Mouse (Mus musculus): ENCODE data around the gene Dab2ip. TPM values are rescaled to one million over a fixed set of nuclear protein-coding genes. Genes with fewer than 3 reads are reported as not detected.

Dab2ip gene
- polyA plus RNA-seq, 1 experiment from 2014 or later: 61.2 TPM

DNA sequence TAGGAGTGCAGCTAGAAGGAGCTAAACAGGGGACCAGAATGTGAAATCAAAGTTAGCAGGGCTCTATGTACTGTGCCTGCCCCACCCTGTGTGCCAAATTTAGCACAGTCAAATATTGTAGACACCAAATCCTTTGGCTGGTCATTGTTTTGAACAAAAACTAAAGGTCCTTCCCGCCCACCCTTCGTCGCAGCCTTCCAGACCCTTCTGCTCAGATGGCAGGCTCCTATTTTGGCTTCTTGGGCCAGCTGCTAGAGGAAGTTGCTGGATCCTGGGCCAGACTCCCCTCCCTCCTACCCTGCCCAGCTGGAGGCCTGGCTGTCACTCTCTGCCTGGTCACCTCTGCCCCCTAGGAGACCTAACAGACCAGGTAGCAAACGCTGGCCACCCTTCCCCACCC, 38.7 kb downstream of the Dab2ip start:
- Histone ChIP-seq H3K9me3 (ENCODE audit: control insufficient read depth, low read length) (no peaks in the 10 kb centered on the region), H3K4me1 (ENCODE audit: control insufficient read depth, insufficient read depth, low read length) (no peaks in the 10 kb centered on the region), H3K4me3 (ENCODE audit: low read depth, low read length) (no peak overlapping the region), H3K27ac (ENCODE audit: low read depth, low read length) (no peak overlapping the region), H3K4me2 (ENCODE audit: low read depth) (no peak overlapping the region), H3K36me3 (ENCODE audit: control insufficient read depth, insufficient read depth, low read length) (no peaks in the 10 kb centered on the region), H3K9ac (ENCODE audit: low read length) (no peak overlapping the region), H3K27me3 (ENCODE audit: control insufficient read depth, insufficient read depth, low read length) (no peaks in the 10 kb centered on the region)
- 73% methylated on average over 4 of the region's 4 CpGs for WGBS
- DNase-seq (ENCODE audit: low spot score) (no peak), ATAC-seq (ENCODE audit: insufficient read depth, low FRiP score, low TSS enrichment) (no peak)

DNA sequence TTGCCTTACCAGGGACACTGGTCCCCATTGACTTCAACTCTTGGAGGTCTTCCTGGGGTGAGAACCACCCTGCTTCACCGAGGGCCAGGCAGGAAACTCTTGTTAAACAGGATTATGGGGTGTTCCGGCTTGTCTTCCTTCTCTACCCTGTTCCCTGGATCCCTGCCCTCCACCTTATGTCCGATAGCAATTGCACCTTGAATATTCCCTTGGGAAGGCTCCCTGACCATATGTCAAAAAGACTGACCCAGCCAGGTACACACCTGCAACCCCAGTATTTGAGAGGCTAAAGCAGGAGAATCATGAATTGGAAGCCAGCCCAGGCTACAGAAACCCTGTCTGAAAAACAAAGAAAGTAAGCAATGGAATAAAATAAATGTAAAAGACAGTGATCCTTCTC, 40.8 kb downstream of the Dab2ip start:
- WGBS: 55% methylated on average over 3 of the region's 3 CpGs

DNA sequence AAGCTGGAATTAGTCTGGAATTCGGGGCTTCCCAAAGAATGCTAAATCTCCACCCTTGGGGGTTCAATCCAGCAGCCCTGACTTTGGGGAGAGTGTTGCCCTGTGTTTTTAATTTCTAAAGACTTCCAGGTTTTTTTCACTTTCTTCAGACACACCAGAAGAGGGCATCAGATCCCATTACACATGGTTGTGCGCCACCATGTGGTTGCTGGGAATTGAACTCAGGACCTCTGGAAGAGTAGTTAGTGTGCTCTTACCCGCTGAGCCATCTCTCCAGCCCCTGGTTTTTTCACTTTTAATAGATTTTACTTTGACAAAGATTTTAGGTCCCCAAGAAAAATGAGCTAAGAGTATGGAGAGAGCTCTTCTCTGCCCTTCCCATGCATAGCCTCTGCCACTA, 43.6 kb downstream of the Dab2ip start:
- Histone ChIP-seq H3K4me2 (ENCODE audit: low read depth) (no peak overlapping the region), H3K4me1 (ENCODE audit: control insufficient read depth, insufficient read depth, low read length) (peaks cover 14% of the 10 kb centered on the region), H3K4me3 (ENCODE audit: low read depth, low read length) (no peak overlapping the region), H3K27me3 (ENCODE audit: control insufficient read depth, insufficient read depth, low read length) (no peaks in the 10 kb centered on the region), H3K9ac (ENCODE audit: low read length) (no peak overlapping the region), H3K9me3 (ENCODE audit: control insufficient read depth, low read length) (no peaks in the 10 kb centered on the region), H3K36me3 (ENCODE audit: control insufficient read depth, insufficient read depth, low read length) (no peaks in the 10 kb centered on the region), H3K27ac (ENCODE audit: low read depth, low read length) (no peak overlapping the region)
- WGBS: 70% methylated on average over 3 of the region's 3 CpGs
- ATAC-seq (ENCODE audit: insufficient read depth, low FRiP score, low TSS enrichment) (no peak), DNase-seq (ENCODE audit: low spot score) (no peak)

More for the DNA sequence above, 40.8 kb downstream of the Dab2ip start:
- H3K4me2 ChIP-seq (ENCODE audit: low read depth): no peak overlapping the region
- no peak overlapping the region for H3K9ac ChIP-seq (ENCODE audit: low read length)
- H3K4me3 ChIP-seq (ENCODE audit: low read depth, low read length): no peak overlapping the region
- H3K9me3 ChIP-seq (ENCODE audit: control insufficient read depth, low read length): no peaks in the 10 kb centered on the region
- ATAC-seq (ENCODE audit: insufficient read depth, low FRiP score, low TSS enrichment) (no peak), DNase-seq (ENCODE audit: low spot score) (no peak)
- H3K36me3 ChIP-seq (ENCODE audit: control insufficient read depth, insufficient read depth, low read length): no peaks in the 10 kb centered on the region
- no peak overlapping the region for H3K27ac ChIP-seq (ENCODE audit: low read depth, low read length)
- H3K4me1 ChIP-seq (ENCODE audit: control insufficient read depth, insufficient read depth, low read length): no peaks in the 10 kb centered on the region; the same call in 1 of the 2 replicates
- H3K27me3 ChIP-seq (ENCODE audit: control insufficient read depth, insufficient read depth, low read length): no peaks in the 10 kb centered on the region

DNA sequence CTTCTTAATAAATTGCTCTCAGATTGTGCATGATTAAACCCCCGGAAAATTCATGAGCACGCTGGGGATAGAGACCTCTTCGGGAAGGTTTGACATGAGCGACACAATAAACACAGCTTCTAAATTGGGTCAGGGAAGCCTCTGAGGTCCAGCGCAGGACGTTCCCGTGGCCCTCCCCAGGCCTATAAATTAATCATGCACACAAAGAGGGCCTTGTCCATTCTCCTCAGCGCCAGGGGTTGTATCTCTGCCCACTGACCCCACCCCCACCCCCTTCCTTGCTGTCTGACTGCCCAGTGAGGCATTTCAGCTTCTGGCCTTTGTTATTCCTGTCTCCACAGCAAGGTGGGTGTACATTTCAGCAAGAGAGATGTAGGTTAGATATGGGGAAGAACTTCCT, 49.4 kb downstream of the Dab2ip start:
- Histone ChIP-seq H3K4me2 (ENCODE audit: low read depth) (no peak overlapping the region), H3K4me3 (ENCODE audit: low read depth, low read length) (no peak overlapping the region), H3K4me1 (ENCODE audit: control insufficient read depth, insufficient read depth, low read length) (peaks cover 33% of the 10 kb centered on the region), H3K9me3 (ENCODE audit: control insufficient read depth, low read length) (no peaks in the 10 kb centered on the region), H3K9ac (ENCODE audit: low read length) (no peak overlapping the region), H3K27me3 (ENCODE audit: control insufficient read depth, insufficient read depth, low read length) (no peaks in the 10 kb centered on the region), H3K27ac (ENCODE audit: low read depth, low read length) (no peak overlapping the region), H3K36me3 (ENCODE audit: control insufficient read depth, insufficient read depth, low read length) (no peaks in the 10 kb centered on the region)
- ATAC-seq (ENCODE audit: insufficient read depth, low FRiP score, low TSS enrichment): peak; percentile 27; the same call in 1 of the 2 replicates
- WGBS: 13% methylated on average over 8 of the region's 8 CpGs
- DNase-seq (ENCODE audit: low spot score): peak; percentile 48

DNA sequence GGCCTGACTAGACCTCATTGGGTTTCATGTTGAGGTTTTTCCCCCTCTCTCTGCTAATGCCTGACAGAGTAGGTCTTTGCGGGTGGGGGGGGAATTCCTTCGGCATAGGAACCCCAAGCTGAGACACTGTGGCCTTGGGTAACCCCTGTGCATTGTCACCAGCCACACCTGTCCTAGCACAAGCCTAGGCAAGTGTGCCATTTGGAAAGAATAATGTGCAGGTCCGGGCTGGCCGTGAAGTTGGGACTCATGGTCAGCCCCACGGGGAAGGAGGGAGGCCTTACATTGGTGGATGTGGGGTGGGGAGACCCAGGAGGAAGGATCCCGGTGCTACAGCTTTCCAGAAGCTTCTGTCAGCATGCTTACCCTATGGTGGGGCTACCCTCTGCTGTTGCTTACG, 50.8 kb downstream of the Dab2ip start:
- Histone ChIP-seq H3K27ac (ENCODE audit: low read depth, low read length) (no peak overlapping the region), H3K4me2 (ENCODE audit: low read depth) (no peak overlapping the region), H3K4me1 (ENCODE audit: control insufficient read depth, insufficient read depth, low read length) (peaks cover 33% of the 10 kb centered on the region), H3K9ac (ENCODE audit: low read length) (no peak overlapping the region), H3K4me3 (ENCODE audit: low read depth, low read length) (no peak overlapping the region), H3K9me3 (ENCODE audit: control insufficient read depth, low read length) (no peaks in the 10 kb centered on the region), H3K27me3 (ENCODE audit: control insufficient read depth, insufficient read depth, low read length) (no peaks in the 10 kb centered on the region), H3K36me3 (ENCODE audit: control insufficient read depth, insufficient read depth, low read length) (no peaks in the 10 kb centered on the region)
- ATAC-seq (ENCODE audit: insufficient read depth, low FRiP score, low TSS enrichment): no peak
- 85% methylated on average over 7 of the region's 7 CpGs for WGBS
- DNase-seq (ENCODE audit: low spot score): no peak

DNA sequence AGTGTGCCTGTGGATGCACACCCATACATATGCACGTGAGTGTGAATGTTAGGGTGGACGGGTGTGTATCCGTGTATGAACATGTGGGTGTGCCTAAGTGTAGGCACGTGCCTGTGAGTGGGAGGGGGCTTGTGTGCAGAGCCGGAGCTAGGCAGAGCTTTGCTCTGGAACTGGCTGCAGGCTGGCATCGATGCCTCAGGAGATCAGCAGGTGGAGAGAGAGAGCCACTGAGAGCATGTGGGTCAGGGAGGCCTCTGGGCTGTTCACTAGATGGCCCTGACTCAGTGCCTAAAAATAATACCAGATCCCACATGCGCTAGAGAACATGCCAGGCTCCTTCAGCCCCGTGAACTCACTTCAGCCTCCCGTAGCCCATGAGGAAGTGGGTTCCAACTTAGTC, 51.3 kb downstream of the Dab2ip start:
- Histone ChIP-seq H3K4me3 (ENCODE audit: low read depth, low read length) (no peak overlapping the region), H3K9me3 (ENCODE audit: control insufficient read depth, low read length) (no peaks in the 10 kb centered on the region), H3K4me1 (ENCODE audit: control insufficient read depth, insufficient read depth, low read length) (peaks cover 30% of the 10 kb centered on the region), H3K4me2 (ENCODE audit: low read depth) (no peak overlapping the region), H3K9ac (ENCODE audit: low read length) (no peak overlapping the region), H3K36me3 (ENCODE audit: control insufficient read depth, insufficient read depth, low read length) (no peaks in the 10 kb centered on the region), H3K27me3 (ENCODE audit: control insufficient read depth, insufficient read depth, low read length) (no peaks in the 10 kb centered on the region), H3K27ac (ENCODE audit: low read depth, low read length) (no peak overlapping the region)
- DNase-seq (ENCODE audit: low spot score) (no peak), ATAC-seq (ENCODE audit: insufficient read depth, low FRiP score, low TSS enrichment) (no peak)
- 77% methylated on average over 9 of the region's 9 CpGs for WGBS

DNA sequence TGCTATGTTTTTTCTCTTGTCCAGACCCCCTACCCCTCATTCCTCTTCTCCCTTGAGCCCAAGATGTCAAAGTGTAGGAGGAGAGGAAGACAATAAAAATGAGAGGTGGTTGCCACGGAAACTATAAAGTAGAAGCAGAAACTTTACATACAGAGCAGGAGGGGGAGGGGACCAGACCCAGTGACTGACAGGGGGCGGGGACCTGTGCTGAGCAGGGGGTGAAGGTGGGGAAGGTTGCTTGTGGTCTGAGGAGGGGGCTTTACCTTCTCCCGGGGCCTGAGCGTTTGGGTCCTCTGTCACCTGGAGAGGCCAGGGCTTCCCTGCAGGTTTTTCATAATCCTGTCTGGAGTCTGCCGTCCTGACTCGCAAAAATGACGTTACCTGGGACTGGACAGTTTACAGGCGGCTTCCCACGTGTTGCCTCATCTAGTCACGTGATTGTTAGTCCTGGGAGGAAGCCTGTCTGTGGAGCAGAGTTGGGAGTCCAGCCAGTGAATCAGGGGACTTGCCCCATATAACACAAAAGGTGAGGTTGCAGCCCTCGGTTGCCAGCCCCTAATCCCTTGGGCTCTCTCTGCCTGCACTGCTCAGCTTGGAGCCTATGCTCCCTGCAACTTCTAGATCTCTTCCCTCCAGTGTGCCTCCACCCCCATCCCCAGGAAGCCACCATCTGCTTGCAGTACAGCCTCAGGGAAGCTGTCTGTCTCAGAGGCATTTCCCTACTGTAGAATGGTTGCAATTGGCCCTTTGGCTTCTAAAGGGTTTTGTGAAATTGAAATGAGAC, 52.3 kb downstream of the Dab2ip start:
- no peak overlapping the region for H3K27ac ChIP-seq (ENCODE audit: low read depth, low read length)
- H3K4me1 ChIP-seq (ENCODE audit: control insufficient read depth, insufficient read depth, low read length): peaks cover 28% of the 10 kb centered on the region
- no peaks in the 10 kb centered on the region for H3K27me3 ChIP-seq (ENCODE audit: control insufficient read depth, insufficient read depth, low read length)
- H3K4me3 ChIP-seq (ENCODE audit: low read depth, low read length): no peak overlapping the region
- WGBS: 8% methylated on average over 11 of the region's 11 CpGs
- ATAC-seq (ENCODE audit: insufficient read depth, low FRiP score, low TSS enrichment) (no peak), DNase-seq (ENCODE audit: low spot score) (no peak)
- no peaks in the 10 kb centered on the region for H3K36me3 ChIP-seq (ENCODE audit: control insufficient read depth, insufficient read depth, low read length)
- no peak overlapping the region for H3K9ac ChIP-seq (ENCODE audit: low read length)
- H3K4me2 ChIP-seq (ENCODE audit: low read depth): no peak overlapping the region
- H3K9me3 ChIP-seq (ENCODE audit: control insufficient read depth, low read length): no peaks in the 10 kb centered on the region

DNA sequence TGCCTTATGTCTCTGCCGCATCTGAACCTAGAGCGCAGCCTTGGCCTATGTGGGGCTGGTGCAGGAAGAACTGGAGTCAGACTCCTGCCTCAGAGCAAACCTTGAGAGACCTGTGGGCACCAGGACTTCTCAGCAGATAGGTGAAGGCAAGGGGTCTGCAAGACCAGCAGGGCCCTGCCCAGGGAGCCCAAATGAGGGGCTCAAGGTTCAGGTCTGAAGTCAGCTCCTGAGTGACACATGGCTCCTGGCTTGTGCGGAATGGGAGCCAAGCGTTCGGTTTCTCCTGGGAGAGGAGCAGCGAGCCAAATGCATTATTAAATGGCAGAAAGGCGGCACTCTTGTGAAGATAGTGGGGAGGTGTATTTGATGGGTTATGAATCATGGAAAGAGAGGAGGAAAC, 52.9 kb downstream of the Dab2ip start:
- H3K4me1 ChIP-seq (ENCODE audit: control insufficient read depth, insufficient read depth, low read length): peaks cover 24% of the 10 kb centered on the region
- no peak overlapping the region for H3K9ac ChIP-seq (ENCODE audit: low read length)
- DNase-seq (ENCODE audit: low spot score) (no peak), ATAC-seq (ENCODE audit: insufficient read depth, low FRiP score, low TSS enrichment) (no peak)
- no peak overlapping the region for H3K27ac ChIP-seq (ENCODE audit: low read depth, low read length)
- H3K9me3 ChIP-seq (ENCODE audit: control insufficient read depth, low read length): no peaks in the 10 kb centered on the region
- H3K36me3 ChIP-seq (ENCODE audit: control insufficient read depth, insufficient read depth, low read length): no peaks in the 10 kb centered on the region
- H3K4me3 ChIP-seq (ENCODE audit: low read depth, low read length): no peak overlapping the region
- H3K27me3 ChIP-seq (ENCODE audit: control insufficient read depth, insufficient read depth, low read length): no peaks in the 10 kb centered on the region
- WGBS: 82% methylated on average over 7 of the region's 7 CpGs
- no peak overlapping the region for H3K4me2 ChIP-seq (ENCODE audit: low read depth)

DNA sequence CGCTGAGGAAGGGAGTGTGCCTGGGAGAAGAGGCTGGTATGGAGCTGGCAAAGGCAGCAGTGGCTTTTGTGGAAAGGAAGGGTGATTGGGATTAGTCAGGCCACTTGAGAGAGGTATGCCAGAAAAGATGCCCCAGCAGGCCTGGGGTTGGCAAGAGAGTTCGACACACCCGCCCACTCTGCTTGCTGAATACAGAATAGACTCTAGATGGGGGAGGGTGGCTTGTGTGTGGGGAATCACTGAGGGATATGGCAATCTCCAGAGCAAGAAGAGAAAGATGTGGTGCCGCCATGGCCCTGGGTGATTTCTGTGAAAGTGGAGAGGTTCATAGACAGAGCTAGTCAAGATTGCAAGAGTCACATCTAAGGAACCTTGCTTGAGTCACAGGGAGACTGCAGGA, 53.6 kb downstream of the Dab2ip start:
- Histone ChIP-seq H3K4me3 (ENCODE audit: low read depth, low read length) (no peak overlapping the region), H3K27ac (ENCODE audit: low read depth, low read length) (no peak overlapping the region), H3K9ac (ENCODE audit: low read length) (no peak overlapping the region), H3K4me2 (ENCODE audit: low read depth) (no peak overlapping the region), H3K27me3 (ENCODE audit: control insufficient read depth, insufficient read depth, low read length) (no peaks in the 10 kb centered on the region), H3K36me3 (ENCODE audit: control insufficient read depth, insufficient read depth, low read length) (no peaks in the 10 kb centered on the region), H3K9me3 (ENCODE audit: control insufficient read depth, low read length) (no peaks in the 10 kb centered on the region), H3K4me1 (ENCODE audit: control insufficient read depth, insufficient read depth, low read length) (peaks cover 19% of the 10 kb centered on the region)
- ATAC-seq (ENCODE audit: insufficient read depth, low FRiP score, low TSS enrichment): no peak
- DNase-seq (ENCODE audit: low spot score): no peak
- WGBS: 88% methylated on average over 4 of the region's 4 CpGs
